Mouse (Mus musculus): ENCODE measurements around the gene Selp. TPM values are rescaled to one million over a fixed set of nuclear protein-coding genes. Genes with fewer than 3 reads are reported as not detected.

Gene Selp
- polyA plus RNA-seq (2015; fragmentation: Nextera tagmentation; extraction: Ambion mirVana) = 0.26 and 0.29 TPM in 2 replicates

GRCm38 (mm10) chr1:164114947-164115493 is at the start of gene Selp:
TSS of gene Selp (plus strand) at chr1:164115264.
- no peak for ATAC-seq (ENCODE audit: insufficient read depth, low FRiP score)
- H3K27me3 ChIP-seq (ENCODE audit: control insufficient read depth, insufficient read depth, low read length) = no peaks in the 10 kb centered on the region
- 60% methylated on average over 8 of the region's 8 CpGs for WGBS
- no peaks in the 10 kb centered on the region for H3K4me1 ChIP-seq (ENCODE audit: control insufficient read depth, insufficient read depth, low read length)
- no peak within 1 kb of the TSS for H3K4me3 ChIP-seq (replicated peaks; ENCODE audit: low read length)
- H3K9me3 ChIP-seq (replicated peaks; ENCODE audit: control insufficient read depth, low read length) = no peaks in the 10 kb centered on the region
- H3K4me2 ChIP-seq (ENCODE audit: low read depth, low read length) = no peak within 1 kb of the TSS
- no peaks in the 10 kb centered on the region for H3K36me3 ChIP-seq (ENCODE audit: control insufficient read depth, insufficient read depth, low read length)
- no peak within 1 kb of the TSS for H3K9ac ChIP-seq (ENCODE audit: low read length)
- H3K27ac ChIP-seq (ENCODE audit: low read length) = no peak within 1 kb of the TSS

DNA sequence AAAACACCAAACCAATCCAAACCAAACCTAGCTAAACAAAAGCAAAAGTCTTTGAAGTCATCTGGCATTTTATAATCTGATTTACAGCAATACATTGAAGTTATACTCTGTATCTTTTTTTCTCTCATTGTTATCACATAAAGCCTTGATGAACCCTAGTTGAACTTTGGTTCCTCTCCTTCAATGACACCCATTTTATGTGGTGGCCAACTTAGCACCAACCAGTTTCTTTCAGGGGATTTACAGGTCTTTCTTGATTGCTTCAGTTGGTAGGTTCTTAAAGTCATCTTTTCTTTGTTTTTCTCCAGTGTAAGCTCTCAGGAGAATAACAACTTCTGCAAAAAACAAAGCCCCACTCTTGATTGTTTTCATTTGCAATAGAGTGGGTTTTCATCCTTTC is 45.8 kb upstream of the Selp start:
- Histone ChIP-seq H3K9me3 (replicated peaks; ENCODE audit: control insufficient read depth, low read length) (no peaks in the 10 kb centered on the region), H3K4me2 (ENCODE audit: low read depth, low read length) (no peak overlapping the region), H3K27me3 (ENCODE audit: control insufficient read depth, insufficient read depth, low read length) (no peaks in the 10 kb centered on the region)

GRCm38 (mm10) chr1:164070461-164070860 is 44.6 kb upstream of the Selp start:
- no peaks in the 10 kb centered on the region for H3K4me1 ChIP-seq (ENCODE audit: control insufficient read depth, insufficient read depth, low read length)
- H3K9me3 ChIP-seq (replicated peaks; ENCODE audit: control insufficient read depth, low read length) = no peaks in the 10 kb centered on the region
- H3K9ac ChIP-seq (ENCODE audit: low read length) = no peak overlapping the region
- H3K27ac ChIP-seq (ENCODE audit: low read length) = no peak overlapping the region
- ATAC-seq (ENCODE audit: insufficient read depth, low FRiP score) = no peak
- H3K27me3 ChIP-seq (ENCODE audit: control insufficient read depth, insufficient read depth, low read length) = no peaks in the 10 kb centered on the region
- H3K4me2 ChIP-seq (ENCODE audit: low read depth, low read length) = no peak overlapping the region
- no peak overlapping the region for H3K4me3 ChIP-seq (replicated peaks; ENCODE audit: low read length)
- WGBS = 85% methylated on average over 4 of the region's 4 CpGs
- H3K36me3 ChIP-seq (ENCODE audit: control insufficient read depth, insufficient read depth, low read length) = no peaks in the 10 kb centered on the region

More for the DNA sequence above, 45.8 kb upstream of the Selp start:
- Histone ChIP-seq H3K4me3 (replicated peaks; ENCODE audit: low read length) (no peak overlapping the region), H3K27ac (ENCODE audit: low read length) (no peak overlapping the region), H3K36me3 (ENCODE audit: control insufficient read depth, insufficient read depth, low read length) (no peaks in the 10 kb centered on the region), H3K4me1 (ENCODE audit: control insufficient read depth, insufficient read depth, low read length) (no peaks in the 10 kb centered on the region), H3K9ac (ENCODE audit: low read length) (no peak overlapping the region)
- ATAC-seq (ENCODE audit: insufficient read depth, low FRiP score) = no peak

GRCm38 (mm10) chr1:164071111-164071510 is 44.0 kb upstream of the Selp start:
- H3K4me2 ChIP-seq (ENCODE audit: low read depth, low read length) = no peak overlapping the region
- H3K9me3 ChIP-seq (replicated peaks; ENCODE audit: control insufficient read depth, low read length) = no peaks in the 10 kb centered on the region
- no peak overlapping the region for H3K4me3 ChIP-seq (replicated peaks; ENCODE audit: low read length)
- ATAC-seq (ENCODE audit: insufficient read depth, low FRiP score) = no peak
- no peaks in the 10 kb centered on the region for H3K27me3 ChIP-seq (ENCODE audit: control insufficient read depth, insufficient read depth, low read length)
- no peak overlapping the region for H3K9ac ChIP-seq (ENCODE audit: low read length)
- H3K27ac ChIP-seq (ENCODE audit: low read length) = no peak overlapping the region
- 76% methylated on average over 7 of the region's 7 CpGs for WGBS
- H3K4me1 ChIP-seq (ENCODE audit: control insufficient read depth, insufficient read depth, low read length) = no peaks in the 10 kb centered on the region
- H3K36me3 ChIP-seq (ENCODE audit: control insufficient read depth, insufficient read depth, low read length) = no peaks in the 10 kb centered on the region

DNA sequence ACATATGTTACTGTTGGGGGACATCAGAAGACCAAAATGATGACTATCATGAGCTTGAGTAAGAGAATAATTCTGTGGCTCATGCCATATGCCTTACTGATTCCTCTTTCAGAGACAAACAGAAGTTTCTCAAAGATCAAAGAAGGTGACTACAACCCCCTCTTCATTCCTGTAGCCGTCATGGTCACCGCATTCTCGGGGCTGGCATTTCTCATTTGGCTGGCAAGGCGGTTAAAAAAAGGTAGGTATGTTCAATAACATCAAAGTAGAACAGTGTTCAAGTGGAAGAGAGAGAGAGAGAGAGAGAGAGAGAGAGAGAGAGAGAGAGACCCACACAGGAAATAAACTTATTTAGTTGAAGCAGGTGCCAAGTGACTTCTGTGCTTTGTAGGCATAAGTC is 43.1 kb upstream of the Selp start:
- Histone ChIP-seq H3K36me3 (ENCODE audit: control insufficient read depth, insufficient read depth, low read length) (no peaks in the 10 kb centered on the region), H3K4me3 (replicated peaks; ENCODE audit: low read length) (no peak overlapping the region), H3K4me2 (ENCODE audit: low read depth, low read length) (no peak overlapping the region), H3K9ac (ENCODE audit: low read length) (no peak overlapping the region), H3K4me1 (ENCODE audit: control insufficient read depth, insufficient read depth, low read length) (no peaks in the 10 kb centered on the region), H3K27me3 (ENCODE audit: control insufficient read depth, insufficient read depth, low read length) (no peaks in the 10 kb centered on the region), H3K27ac (ENCODE audit: low read length) (no peak overlapping the region), H3K9me3 (replicated peaks; ENCODE audit: control insufficient read depth, low read length) (no peaks in the 10 kb centered on the region)
- no peak for ATAC-seq (ENCODE audit: insufficient read depth, low FRiP score)
- WGBS = 84% methylated on average over 4 of the region's 4 CpGs

- 75% methylated on average over 9 of the region's 9 CpGs for WGBS
- Histone ChIP-seq H3K27me3 (ENCODE audit: control insufficient read depth, insufficient read depth, low read length) (no peaks in the 10 kb centered on the region), H3K9ac (ENCODE audit: low read length) (no peak overlapping the region), H3K4me1 (ENCODE audit: control insufficient read depth, insufficient read depth, low read length) (no peaks in the 10 kb centered on the region), H3K36me3 (ENCODE audit: control insufficient read depth, insufficient read depth, low read length) (no peaks in the 10 kb centered on the region), H3K9me3 (replicated peaks; ENCODE audit: control insufficient read depth, low read length) (no peaks in the 10 kb centered on the region), H3K4me3 (replicated peaks; ENCODE audit: low read length) (no peak overlapping the region), H3K27ac (ENCODE audit: low read length) (no peak overlapping the region), H3K4me2 (ENCODE audit: low read depth, low read length) (no peak overlapping the region)
- ATAC-seq (ENCODE audit: insufficient read depth, low FRiP score) = no peak
These were observed 42.0 kb upstream of the Selp start for GRCm38 (mm10) chr1:164073091-164073490.

GRCm38 (mm10) chr1:164073803-164074202 is 41.3 kb upstream of the Selp start:
- H3K36me3 ChIP-seq (ENCODE audit: control insufficient read depth, insufficient read depth, low read length) = no peaks in the 10 kb centered on the region
- no peak for ATAC-seq (ENCODE audit: insufficient read depth, low FRiP score)
- H3K27me3 ChIP-seq (ENCODE audit: control insufficient read depth, insufficient read depth, low read length) = no peaks in the 10 kb centered on the region
- H3K27ac ChIP-seq (ENCODE audit: low read length) = no peak overlapping the region
- no peaks in the 10 kb centered on the region for H3K9me3 ChIP-seq (replicated peaks; ENCODE audit: control insufficient read depth, low read length)
- no peak overlapping the region for H3K4me3 ChIP-seq (replicated peaks; ENCODE audit: low read length)
- WGBS = 72% methylated on average over 7 of the region's 7 CpGs
- H3K4me1 ChIP-seq (ENCODE audit: control insufficient read depth, insufficient read depth, low read length) = no peaks in the 10 kb centered on the region
- no peak overlapping the region for H3K9ac ChIP-seq (ENCODE audit: low read length)
- H3K4me2 ChIP-seq (ENCODE audit: low read depth, low read length) = no peak overlapping the region

- 86% methylated on average over 2 of the region's 2 CpGs for WGBS
- Histone ChIP-seq H3K4me3 (replicated peaks; ENCODE audit: low read length) (no peak overlapping the region), H3K27me3 (ENCODE audit: control insufficient read depth, insufficient read depth, low read length) (no peaks in the 10 kb centered on the region), H3K4me1 (ENCODE audit: control insufficient read depth, insufficient read depth, low read length) (no peaks in the 10 kb centered on the region), H3K9ac (ENCODE audit: low read length) (no peak overlapping the region), H3K36me3 (ENCODE audit: control insufficient read depth, insufficient read depth, low read length) (no peaks in the 10 kb centered on the region), H3K9me3 (replicated peaks; ENCODE audit: control insufficient read depth, low read length) (no peaks in the 10 kb centered on the region), H3K27ac (ENCODE audit: low read length) (no peak overlapping the region), H3K4me2 (ENCODE audit: low read depth, low read length) (no peak overlapping the region)
- no peak for ATAC-seq (ENCODE audit: insufficient read depth, low FRiP score)
These were observed 40.4 kb upstream of the Selp start for GRCm38 (mm10) chr1:164074606-164075140.

GRCm38 (mm10) chr1:164075416-164075815 is 39.6 kb upstream of the Selp start:
- no peak overlapping the region for H3K4me2 ChIP-seq (ENCODE audit: low read depth, low read length)
- no peak for ATAC-seq (ENCODE audit: insufficient read depth, low FRiP score)
- no peaks in the 10 kb centered on the region for H3K27me3 ChIP-seq (ENCODE audit: control insufficient read depth, insufficient read depth, low read length)
- no peak overlapping the region for H3K4me3 ChIP-seq (replicated peaks; ENCODE audit: low read length)
- H3K36me3 ChIP-seq (ENCODE audit: control insufficient read depth, insufficient read depth, low read length) = no peaks in the 10 kb centered on the region
- 83% methylated on average over 1 of the region's 1 CpGs for WGBS
- no peaks in the 10 kb centered on the region for H3K9me3 ChIP-seq (replicated peaks; ENCODE audit: control insufficient read depth, low read length)
- no peak overlapping the region for H3K27ac ChIP-seq (ENCODE audit: low read length)
- no peaks in the 10 kb centered on the region for H3K4me1 ChIP-seq (ENCODE audit: control insufficient read depth, insufficient read depth, low read length)
- H3K9ac ChIP-seq (ENCODE audit: low read length) = no peak overlapping the region
